Mouse (Mus musculus) CH12.LX (cell line): ENCODE results near the gene 9330161L09Rik. TPM values are rescaled to one million over a fixed set of nuclear protein-coding genes. Genes with fewer than 3 reads are reported as not detected.

ENCODE experiments used
- DNase-seq: peaks from one replicate; pipeline ENCODE4 v3.0.0-alpha.2; 2013; ENCODE audit errors: extremely low read depth
- H3K27ac ChIP-seq: 2 replicates; pipeline ENCODE4 v1.5.1; 2012; ENCODE audit warnings: low read depth, mild to moderate bottlenecking, control low read depth, moderate library complexity; ENCODE audit not compliant: insufficient read depth
- H3K27me3 ChIP-seq: replicated peaks from 2 replicates; pipeline ENCODE3; 2012; ENCODE audit warnings: inconsistent platforms
- H3K36me3 ChIP-seq, 2 experiments: replicated peaks in 1 of 2; 2 replicates each; pipeline versions ENCODE3 to v1.6.1; 2012; ENCODE audit warnings: inconsistent platforms in 1 of 2, low read length in 1 of 2, mild to moderate bottlenecking in 1 of 2, mixed read lengths in 1 of 2, moderate library complexity in 1 of 2; ENCODE audit not compliant: control insufficient read depth in 1 of 2, insufficient read depth in 1 of 2
- H3K4me1 ChIP-seq, 2 experiments: 2 replicates each; pipeline ENCODE4 v1.6.1; 2012; ENCODE audit warnings: inconsistent platforms in 1 of 2, moderate library complexity in 1 of 2; ENCODE audit not compliant: insufficient read depth in 2 of 2, control insufficient read depth in 1 of 2
- H3K4me2 ChIP-seq: 2 replicates; pipeline ENCODE4 v1.6.1; 2012; ENCODE audit warnings: low read depth, mild to moderate bottlenecking, control low read depth; ENCODE audit not compliant: poor library complexity, insufficient read depth, severe bottlenecking
- H3K4me3 ChIP-seq, 3 experiments: fragments of 150-350 bp in 1 of 3; sonication (generic) in 1 of 3; replicated peaks in 1 of 3; 2 replicates each; pipeline versions ENCODE3 to v1.5.1; 2011 to 2012; ENCODE audit warnings: low read depth in 2 of 3, low read length in 2 of 3, mild to moderate bottlenecking in 2 of 3, moderate library complexity in 2 of 3, control low read depth in 1 of 3, improper control_type of control experiment in 1 of 3, inconsistent platforms in 1 of 3, mixed read lengths in 1 of 3; ENCODE audit not compliant: poor library complexity in 1 of 3
- H3K79me2 ChIP-seq: replicated peaks from 2 replicates; pipeline ENCODE4 v1.6.1; 2012; ENCODE audit warnings: mild to moderate bottlenecking, moderate library complexity; ENCODE audit not compliant: control insufficient read depth, poor library complexity, insufficient read depth, severe bottlenecking; ENCODE audit errors: extremely low read depth
- H3K9ac ChIP-seq: 2 replicates; pipeline ENCODE4 v1.6.1; 2012; ENCODE audit warnings: low read depth, mild to moderate bottlenecking, control low read depth, moderate library complexity; ENCODE audit not compliant: insufficient read depth
- H3K9me3 ChIP-seq: replicated peaks from 2 replicates; pipeline ENCODE3; 2012; ENCODE audit warnings: low read length, inconsistent platforms, mixed read lengths
- E2F4 ChIP-seq: IDR thresholded peaks from 2 replicates; pipeline ENCODE4 v1.6.1; 2011; ENCODE audit warnings: low read depth, low read length, improper control_type of control experiment; ENCODE audit not compliant: insufficient replicate concordance
- ELF1 ChIP-seq: IDR thresholded peaks from 2 replicates; pipeline ENCODE4 v1.6.1; 2014; ENCODE audit warnings: low read depth, mild to moderate bottlenecking, inconsistent platforms, low read length, improper control_type of control experiment
- ETS1 ChIP-seq: conservative IDR thresholded peaks from 2 replicates; pipeline ENCODE4 v1.6.1; 2012; ENCODE audit warnings: low read depth, mild to moderate bottlenecking, inconsistent platforms, low read length, improper control_type of control experiment, moderate library complexity
- GABPA ChIP-seq: IDR thresholded peaks from 2 replicates; pipeline ENCODE4 v1.6.1; 2012; ENCODE audit warnings: low read depth, low read length, improper control_type of control experiment, inconsistent platforms; ENCODE audit not compliant: insufficient replicate concordance
- HCFC1 ChIP-seq: IDR thresholded peaks from 2 replicates; pipeline ENCODE4 v1.6.1; 2012; ENCODE audit warnings: low read depth, mild to moderate bottlenecking, inconsistent platforms, low read length, improper control_type of control experiment
- IRF4 ChIP-seq: IDR thresholded peaks from 2 replicates; pipeline ENCODE4 v1.6.1; 2014; ENCODE audit warnings: low read depth, mild to moderate bottlenecking, inconsistent platforms, low read length, improper control_type of control experiment
- JUN ChIP-seq: IDR thresholded peaks from 2 replicates; pipeline ENCODE4 v1.6.1; 2011; ENCODE audit warnings: low read depth, mild to moderate bottlenecking, low read length, improper control_type of control experiment, moderate library complexity; ENCODE audit not compliant: insufficient read depth
- JUND ChIP-seq: conservative IDR thresholded peaks from 2 replicates; pipeline ENCODE4 v1.6.1; 2011; ENCODE audit warnings: low read depth, low read length, improper control_type of control experiment
- KAT2A ChIP-seq: IDR thresholded peaks from 2 replicates; pipeline ENCODE4 v1.6.1; 2012; ENCODE audit warnings: low read length, improper control_type of control experiment, inconsistent platforms; ENCODE audit not compliant: insufficient replicate concordance
- MAFK ChIP-seq: IDR thresholded peaks from 2 replicates; pipeline ENCODE4 v1.6.1; 2011; ENCODE audit warnings: low read length, improper control_type of control experiment; ENCODE audit not compliant: insufficient replicate concordance
- MAX ChIP-seq: IDR thresholded peaks from 2 replicates; pipeline ENCODE4 v1.6.1; 2011; ENCODE audit warnings: low read length, improper control_type of control experiment
- MAZ ChIP-seq: IDR thresholded peaks from 2 replicates; pipeline ENCODE4 v1.6.1; 2012; ENCODE audit warnings: low read depth, mild to moderate bottlenecking, inconsistent platforms, low read length, improper control_type of control experiment, moderate library complexity
- MYC ChIP-seq: IDR thresholded peaks from 2 replicates; pipeline ENCODE4 v1.6.1; 2011; ENCODE audit warnings: low read depth, mild to moderate bottlenecking, improper control_type of control experiment, low read length
- NELFE ChIP-seq: IDR thresholded peaks from 2 replicates; pipeline ENCODE4 v1.6.1; 2011; ENCODE audit warnings: low read depth, low read length, improper control_type of control experiment
- NRF1 ChIP-seq: IDR thresholded peaks from 2 replicates; pipeline ENCODE4 v1.6.1; 2014; ENCODE audit warnings: low read depth, mild to moderate bottlenecking, inconsistent platforms, low read length, improper control_type of control experiment, moderate library complexity
- POLR2A ChIP-seq: IDR thresholded peaks from 2 replicates; pipeline ENCODE4 v1.6.1; 2011; ENCODE audit warnings: low read depth, mild to moderate bottlenecking, improper control_type of control experiment, low read length
- RCOR1 ChIP-seq: conservative IDR thresholded peaks from 2 replicates; pipeline ENCODE4 v1.6.1; 2012; ENCODE audit warnings: low read depth, mild to moderate bottlenecking, inconsistent platforms, low read length, improper control_type of control experiment
- SIN3A ChIP-seq: IDR thresholded peaks from 2 replicates; pipeline ENCODE4 v1.6.1; 2012; ENCODE audit warnings: low read length, improper control_type of control experiment, inconsistent platforms
- SMC3 ChIP-seq: IDR thresholded peaks from 2 replicates; pipeline ENCODE4 v1.6.1; 2011; ENCODE audit warnings: low read depth, low read length, improper control_type of control experiment
- TCF12 ChIP-seq: IDR thresholded peaks from 2 replicates; pipeline ENCODE4 v1.6.1; 2014; ENCODE audit warnings: low read depth, mild to moderate bottlenecking, inconsistent platforms, low read length, improper control_type of control experiment
- UBTF ChIP-seq: IDR thresholded peaks from 2 replicates; pipeline ENCODE4 v1.6.1; 2012; ENCODE audit warnings: low read depth, mild to moderate bottlenecking, inconsistent platforms, low read length, improper control_type of control experiment, moderate library complexity
- USF1 ChIP-seq: IDR thresholded peaks from 2 replicates; pipeline ENCODE4 v1.6.1; 2014; ENCODE audit warnings: low read depth, mild to moderate bottlenecking, inconsistent platforms, low read length, improper control_type of control experiment
- USF2 ChIP-seq: conservative IDR thresholded peaks from 2 replicates; pipeline ENCODE4 v1.6.1; 2011; ENCODE audit warnings: low read depth, low read length, improper control_type of control experiment
- ZC3H11A ChIP-seq: IDR thresholded peaks from 2 replicates; pipeline ENCODE4 v1.6.1; 2012; ENCODE audit warnings: low read depth, mild to moderate bottlenecking, inconsistent platforms, low read length, improper control_type of control experiment
- ZKSCAN1 ChIP-seq: IDR thresholded peaks from 2 replicates; pipeline ENCODE4 v1.6.1; 2012; ENCODE audit warnings: low read depth, inconsistent platforms, low read length, improper control_type of control experiment, borderline replicate concordance
- ZMIZ1 ChIP-seq: IDR thresholded peaks from 2 replicates; pipeline ENCODE4 v1.6.1; 2012; ENCODE audit warnings: low read depth, mild to moderate bottlenecking, inconsistent platforms, low read length, improper control_type of control experiment
- ZNF384 ChIP-seq: IDR thresholded peaks from 2 replicates; pipeline ENCODE4 v1.6.1; 2012; ENCODE audit warnings: low read depth, low read length, improper control_type of control experiment, inconsistent platforms
- dilution Hi-C: fragments of 300-500 bp; cut with MboI; formaldehyde crosslinking; loops from 2 replicates; pipeline ENCODE4 v1.14.3; 2020; ENCODE audit warnings: low sequenced_read_pairs; ENCODE audit not compliant: extremely low pct_unique_long_range_greater_than_20kb, extremely low pct_ligation_motif_present
- in situ Hi-C: fragments of 300-500 bp; cut with MboI; formaldehyde crosslinking; loops from 3 replicates; pipeline ENCODE4 v1.14.3; 2019; ENCODE audit warnings: low sequenced_read_pairs, low pct_ligation_motif_present, low pct_unique_long_range_greater_than_20kb, mixed read lengths
- polyA plus RNA-seq: library from polyadenylated mRNA; unstranded; fragments of >175 nt; gene quantifications from 2 replicates; pipeline ENCODE4 v1.2.1, GENCODE M21; 2012; ENCODE audit warnings: low read depth; ENCODE audit not compliant: insufficient read length
- total RNA-seq, 2 experiments: library from RNA; depleted of rRNA; stranded (reverse); fragments of 300-350 nt in 1 of 2; fragments of >200 nt in 1 of 2; gene quantifications; 2 replicates each; pipeline ENCODE4 v1.2.3; 2012 to 2014

The 9330161L09Rik gene
- total and polyA plus RNA-seq, 3 experiments = 0.24 to 0.54 (median 0.34) TPM

- peak; percentile 69; the same call in 1 of the 2 replicates for TF ChIP-seq ELF1
- TF ChIP-seq E2F4 = no peak
- peak; percentile 80; the same call in 1 of the 2 replicates for TF ChIP-seq ZMIZ1
- no peak for TF ChIP-seq ZNF384
- TF ChIP-seq USF1 = peak; percentile 95
- no peak for TF ChIP-seq JUN
- no peak for TF ChIP-seq UBTF
- peak; percentile 75 for TF ChIP-seq ETS1
- peak; percentile 96 for TF ChIP-seq USF2
- no peak for TF ChIP-seq MAFK
- no peak for TF ChIP-seq GABPA
- TF ChIP-seq NRF1 = no peak
These were observed 26.5 kb upstream of the 9330161L09Rik start, which contains the start of gene Ifi27 (continued) for GRCm38 (mm10) chr12:103433986-103434731.

DNA sequence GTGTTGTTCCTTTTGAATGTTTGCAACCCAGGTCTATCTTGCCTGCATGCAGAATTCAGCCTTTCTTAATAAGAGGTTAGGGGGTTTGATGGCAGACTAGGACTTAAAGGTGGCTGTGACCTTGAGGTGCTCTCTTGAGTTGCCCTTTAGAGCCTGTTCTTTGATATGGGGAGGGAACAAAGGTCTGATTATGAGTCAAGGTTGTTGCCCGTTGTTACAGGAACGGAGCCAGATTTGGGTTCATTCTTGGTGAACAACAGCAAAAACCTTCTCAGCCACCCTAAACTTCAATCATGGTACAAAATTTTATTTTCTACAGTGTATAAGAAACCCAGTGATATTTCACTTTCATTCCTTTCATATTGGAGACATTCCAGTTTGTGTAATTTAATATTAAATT lies 25.8 kb upstream of the 9330161L09Rik start:
- Histone ChIP-seq H3K4me2 (no peak overlapping the region), H3K27ac (no peak overlapping the region), H3K27me3 (no peaks in the 10 kb centered on the region), H3K79me2 (no peaks in the 10 kb centered on the region; the same call in 1 of the 2 replicates), H3K4me3 (peak overlapping the region in 1 of 3 experiments; percentile 5), H3K9me3 (no peaks in the 10 kb centered on the region), H3K4me1 (peaks cover 22 to 41% of the 10 kb centered on the region in 2 experiments), H3K9ac (no peak overlapping the region), H3K36me3 (peaks cover 16 to 31% of the 10 kb centered on the region in 2 experiments)
- dilution Hi-C loops (no loop called here), in situ Hi-C loops (no loop called here)
- DNase-seq = no peak
- TF ChIP-seq POLR2A = no peak
- no peak for TF ChIP-seq NELFE

- DNase-seq = no peak
- H3K9me3 ChIP-seq = no peaks in the 10 kb centered on the region
These were observed 19.1 kb upstream of the 9330161L09Rik start for GRCm38 (mm10) chr12:103426710-103427109.

More at GRCm38 (mm10) chr12:103426710-103427109, 19.1 kb upstream of the 9330161L09Rik start:
- no peak for TF ChIP-seq ZKSCAN1
- TF ChIP-seq ZNF384 = no peak
- TF ChIP-seq POLR2A = no peak
- no peak for TF ChIP-seq MYC
- TF ChIP-seq E2F4 = no peak
- no peak for TF ChIP-seq KAT2A
- no peak for TF ChIP-seq RCOR1
- TF ChIP-seq MAFK = no peak
- TF ChIP-seq JUND = no peak
- TF ChIP-seq USF2 = no peak
- TF ChIP-seq HCFC1 = no peak
- TF ChIP-seq IRF4 = no peak
- TF ChIP-seq TCF12 = no peak
- no peak for TF ChIP-seq SIN3A
- TF ChIP-seq ZMIZ1 = no peak
- no peak for TF ChIP-seq MAX
- TF ChIP-seq SMC3 = no peak
- TF ChIP-seq MAZ = no peak
- no peak for TF ChIP-seq ELF1
- no peak for TF ChIP-seq ZC3H11A
- dilution Hi-C loops (no loop called here), in situ Hi-C loops (loop anchor here (5.0 to 10.0 kb wide), 2 partner anchors 66 to 128 kb away; no protein-coding TSS in a partner anchor)
- H3K27me3 ChIP-seq = no peaks in the 10 kb centered on the region
- no peak overlapping the region for H3K4me2 ChIP-seq
- H3K36me3 ChIP-seq = peaks cover 10 to 20% of the 10 kb centered on the region in 2 experiments
- H3K4me1 ChIP-seq = peaks cover 0 to 27% of the 10 kb centered on the region in 2 experiments; a peak in 3 of 4 replicates
- H3K79me2 ChIP-seq = peaks cover 34% of the 10 kb centered on the region
- H3K9ac ChIP-seq = no peak overlapping the region
- H3K4me3 ChIP-seq = no peak overlapping the region
- H3K27ac ChIP-seq = no peak overlapping the region
